Mouse (Mus musculus): ENCODE data around the gene Cyb5r3. TPM values are rescaled to one million over a fixed set of nuclear protein-coding genes. Genes with fewer than 3 reads are reported as not detected.

The Cyb5r3 gene
- polyA plus RNA-seq, 1 experiment from 2014 or later = 154 TPM

DNA sequence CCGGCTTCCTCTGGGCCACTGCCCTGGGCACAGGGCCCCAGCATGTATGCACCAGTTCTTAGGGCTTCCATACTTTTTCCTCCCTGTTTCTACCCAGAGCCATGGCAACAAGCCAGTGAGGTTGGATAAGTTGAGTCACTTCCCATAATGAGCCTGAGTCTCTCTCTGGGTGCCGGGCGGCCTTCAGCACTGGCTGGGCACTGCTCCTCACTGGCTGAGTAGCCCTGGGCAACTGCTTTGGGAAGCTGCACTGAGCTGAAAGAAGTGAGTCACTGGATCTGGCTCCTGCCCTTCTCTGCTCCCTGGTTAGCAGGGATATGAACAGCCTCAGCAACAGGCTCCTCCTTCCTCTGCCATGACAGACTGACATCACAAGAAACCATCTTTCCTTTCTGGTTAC, 5.8 kb downstream of the Cyb5r3 start:
- Histone ChIP-seq H3K9me3 (replicated peaks; ENCODE audit: control insufficient read depth, low read length) (no peaks in the 10 kb centered on the region), H3K4me1 (ENCODE audit: control insufficient read depth, insufficient read depth, low read length) (peaks cover 33% of the 10 kb centered on the region), H3K27me3 (ENCODE audit: control insufficient read depth, insufficient read depth, low read length) (no peaks in the 10 kb centered on the region), H3K9ac (ENCODE audit: low read depth, low read length) (no peak overlapping the region), H3K36me3 (ENCODE audit: control insufficient read depth, insufficient read depth, low read length) (no peaks in the 10 kb centered on the region), H3K27ac (ENCODE audit: low read depth, low read length) (no peak overlapping the region), H3K4me2 (no peak overlapping the region), H3K4me3 (ENCODE audit: low read depth, low read length) (no peak overlapping the region)
- no peak for ATAC-seq (replicated peaks; ENCODE audit: insufficient number of reproducible peaks, low FRiP score, low TSS enrichment)
- WGBS (ENCODE audit: insufficient replicate concordance) = 83% methylated on average over 3 of the region's 3 CpGs

DNA sequence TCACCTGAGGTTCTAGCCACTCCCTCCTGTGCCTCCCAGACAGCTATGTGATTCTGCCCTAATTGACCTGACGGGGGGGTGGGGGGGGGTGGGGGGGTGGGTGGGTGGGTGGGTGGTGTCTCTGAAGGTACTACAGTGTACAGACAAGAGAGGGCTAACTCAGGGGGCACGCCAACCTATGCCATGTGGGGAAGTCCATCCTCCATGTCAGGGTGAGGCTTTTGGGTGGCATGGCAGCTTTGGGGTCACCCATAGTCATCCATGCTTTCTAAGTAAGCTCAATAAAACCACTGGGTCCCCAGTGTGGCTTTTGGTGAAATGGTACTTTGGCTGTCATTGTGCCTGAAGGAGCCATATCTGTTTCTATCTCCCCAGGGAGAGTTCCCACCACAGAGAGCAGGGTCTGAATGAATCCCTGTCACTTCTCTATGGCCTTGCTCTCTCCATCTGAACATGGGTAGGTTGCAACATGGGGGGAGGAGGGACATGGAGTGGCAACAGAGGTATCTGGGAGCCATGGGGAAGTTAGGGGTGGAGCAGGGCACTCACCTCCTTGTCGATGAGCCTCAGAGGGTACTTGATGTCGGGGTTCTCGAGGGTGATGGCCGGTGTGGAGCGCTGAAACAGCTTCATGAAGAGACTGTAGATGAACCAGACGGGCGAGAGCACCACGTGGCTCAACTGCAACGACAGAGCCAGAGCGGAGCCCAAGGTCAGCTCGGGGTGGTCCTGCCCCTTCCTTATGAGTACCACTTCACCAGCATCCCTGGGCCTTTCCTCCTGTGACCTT, 6.7 kb downstream of the Cyb5r3 start:
- H3K27ac ChIP-seq (ENCODE audit: low read depth, low read length) = no peak overlapping the region; the same call in 1 of the 2 replicates
- H3K4me1 ChIP-seq (ENCODE audit: control insufficient read depth, insufficient read depth, low read length) = peaks cover 25% of the 10 kb centered on the region
- ATAC-seq (replicated peaks; ENCODE audit: insufficient number of reproducible peaks, low FRiP score, low TSS enrichment) = no peak
- H3K4me2 ChIP-seq = no peak overlapping the region
- no peak overlapping the region for H3K4me3 ChIP-seq (ENCODE audit: low read depth, low read length)
- 90% methylated on average over 13 of the region's 13 CpGs for WGBS (ENCODE audit: insufficient replicate concordance)
- no peaks in the 10 kb centered on the region for H3K9me3 ChIP-seq (replicated peaks; ENCODE audit: control insufficient read depth, low read length)
- H3K9ac ChIP-seq (ENCODE audit: low read depth, low read length) = no peak overlapping the region
- peaks cover 5% of the 10 kb centered on the region for H3K36me3 ChIP-seq (ENCODE audit: control insufficient read depth, insufficient read depth, low read length)
- H3K27me3 ChIP-seq (ENCODE audit: control insufficient read depth, insufficient read depth, low read length) = no peaks in the 10 kb centered on the region

- H3K36me3 ChIP-seq (ENCODE audit: control insufficient read depth, insufficient read depth, low read length) = peaks cover 9% of the 10 kb centered on the region
- WGBS (ENCODE audit: insufficient replicate concordance) = 32% methylated on average over 5 of the region's 5 CpGs
- H3K4me2 ChIP-seq = peak overlapping the region; percentile 1; the same call in 1 of the 2 replicates
- no peaks in the 10 kb centered on the region for H3K27me3 ChIP-seq (ENCODE audit: control insufficient read depth, insufficient read depth, low read length)
- H3K27ac ChIP-seq (ENCODE audit: low read depth, low read length) = peak overlapping the region; percentile 8
- H3K4me3 ChIP-seq (ENCODE audit: low read depth, low read length) = no peak overlapping the region
- H3K9ac ChIP-seq (ENCODE audit: low read depth, low read length) = peak overlapping the region; percentile 24; the same call in 1 of the 2 replicates
- ATAC-seq (replicated peaks; ENCODE audit: insufficient number of reproducible peaks, low FRiP score, low TSS enrichment) = 0 out of 2 replicates have a peak, but pooled peaks have one; percentile 20
- peaks cover 18% of the 10 kb centered on the region for H3K4me1 ChIP-seq (ENCODE audit: control insufficient read depth, insufficient read depth, low read length)
- no peaks in the 10 kb centered on the region for H3K9me3 ChIP-seq (replicated peaks; ENCODE audit: control insufficient read depth, low read length)
Observed at GRCm38 (mm10) chr15:83164971-83165471, 7.4 kb downstream of the Cyb5r3 start.

- ATAC-seq (replicated peaks; ENCODE audit: insufficient number of reproducible peaks, low FRiP score, low TSS enrichment) = no peak
- Histone ChIP-seq H3K27ac (ENCODE audit: low read depth, low read length) (no peak overlapping the region), H3K27me3 (ENCODE audit: control insufficient read depth, insufficient read depth, low read length) (no peaks in the 10 kb centered on the region), H3K9ac (ENCODE audit: low read depth, low read length) (no peak overlapping the region), H3K4me2 (no peak overlapping the region), H3K9me3 (replicated peaks; ENCODE audit: control insufficient read depth, low read length) (no peaks in the 10 kb centered on the region), H3K4me3 (ENCODE audit: low read depth, low read length) (no peak overlapping the region), H3K36me3 (ENCODE audit: control insufficient read depth, insufficient read depth, low read length) (peaks cover 21% of the 10 kb centered on the region), H3K4me1 (ENCODE audit: control insufficient read depth, insufficient read depth, low read length) (peaks cover 14% of the 10 kb centered on the region)
- 84% methylated on average over 11 of the region's 11 CpGs for WGBS (ENCODE audit: insufficient replicate concordance)
Observed at GRCm38 (mm10) chr15:83162818-83163485, 9.4 kb downstream of the Cyb5r3 start.

GRCm38 (mm10) chr15:83162001-83162400, 10.4 kb downstream of the Cyb5r3 start:
- H3K27me3 ChIP-seq (ENCODE audit: control insufficient read depth, insufficient read depth, low read length) = no peaks in the 10 kb centered on the region
- peaks cover 21% of the 10 kb centered on the region for H3K36me3 ChIP-seq (ENCODE audit: control insufficient read depth, insufficient read depth, low read length)
- ATAC-seq (replicated peaks; ENCODE audit: insufficient number of reproducible peaks, low FRiP score, low TSS enrichment) = no peak
- no peak overlapping the region for H3K4me2 ChIP-seq
- H3K4me1 ChIP-seq (ENCODE audit: control insufficient read depth, insufficient read depth, low read length) = peaks cover 13% of the 10 kb centered on the region
- H3K9ac ChIP-seq (ENCODE audit: low read depth, low read length) = no peak overlapping the region
- H3K4me3 ChIP-seq (ENCODE audit: low read depth, low read length) = no peak overlapping the region
- H3K9me3 ChIP-seq (replicated peaks; ENCODE audit: control insufficient read depth, low read length) = no peaks in the 10 kb centered on the region
- no peak overlapping the region for H3K27ac ChIP-seq (ENCODE audit: low read depth, low read length)
- 88% methylated on average over 4 of the region's 4 CpGs for WGBS (ENCODE audit: insufficient replicate concordance)

DNA sequence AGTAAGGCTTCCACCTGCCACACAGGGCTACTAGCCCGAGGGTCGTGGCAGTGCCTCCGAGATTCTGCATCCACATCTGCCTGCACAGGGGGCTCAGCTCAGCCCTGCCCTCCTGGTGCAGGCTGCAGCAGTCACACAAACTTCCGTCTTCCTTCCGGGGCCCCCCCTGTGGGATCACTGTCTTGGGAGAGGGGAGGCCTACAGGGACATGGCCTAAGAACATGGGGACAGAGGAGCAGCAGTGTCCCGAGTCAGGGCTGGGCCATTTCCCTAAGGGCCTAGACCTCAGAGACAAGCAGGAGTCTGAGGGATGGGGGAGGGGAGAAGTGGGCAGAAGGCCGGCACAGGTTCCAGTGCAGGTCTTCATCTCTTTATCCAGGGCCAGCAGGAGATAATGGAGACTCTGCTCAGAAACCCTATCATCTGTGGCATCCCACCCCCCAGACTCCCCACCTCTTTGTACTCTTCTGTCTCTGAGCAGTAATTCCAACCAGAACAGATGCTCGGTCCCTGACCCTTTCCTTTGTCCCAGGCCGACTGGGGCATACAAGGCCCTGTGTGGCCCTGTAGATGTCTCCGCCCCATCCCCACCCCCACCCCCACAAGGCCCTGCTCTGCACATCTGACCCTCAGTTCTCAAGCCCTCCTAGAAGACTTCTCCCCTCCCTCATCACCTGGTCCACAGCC, 11.2 kb downstream of the Cyb5r3 start:
- ATAC-seq (replicated peaks; ENCODE audit: insufficient number of reproducible peaks, low FRiP score, low TSS enrichment) = no peak
- Histone ChIP-seq H3K4me3 (ENCODE audit: low read depth, low read length) (no peak overlapping the region), H3K9me3 (replicated peaks; ENCODE audit: control insufficient read depth, low read length) (no peaks in the 10 kb centered on the region), H3K27ac (ENCODE audit: low read depth, low read length) (no peak overlapping the region), H3K4me2 (no peak overlapping the region), H3K27me3 (ENCODE audit: control insufficient read depth, insufficient read depth, low read length) (no peaks in the 10 kb centered on the region), H3K9ac (ENCODE audit: low read depth, low read length) (no peak overlapping the region), H3K36me3 (ENCODE audit: control insufficient read depth, insufficient read depth, low read length) (peaks cover 21% of the 10 kb centered on the region), H3K4me1 (ENCODE audit: control insufficient read depth, insufficient read depth, low read length) (peaks cover 6% of the 10 kb centered on the region)
- WGBS (ENCODE audit: insufficient replicate concordance) = 66% methylated on average over 10 of the region's 10 CpGs

DNA sequence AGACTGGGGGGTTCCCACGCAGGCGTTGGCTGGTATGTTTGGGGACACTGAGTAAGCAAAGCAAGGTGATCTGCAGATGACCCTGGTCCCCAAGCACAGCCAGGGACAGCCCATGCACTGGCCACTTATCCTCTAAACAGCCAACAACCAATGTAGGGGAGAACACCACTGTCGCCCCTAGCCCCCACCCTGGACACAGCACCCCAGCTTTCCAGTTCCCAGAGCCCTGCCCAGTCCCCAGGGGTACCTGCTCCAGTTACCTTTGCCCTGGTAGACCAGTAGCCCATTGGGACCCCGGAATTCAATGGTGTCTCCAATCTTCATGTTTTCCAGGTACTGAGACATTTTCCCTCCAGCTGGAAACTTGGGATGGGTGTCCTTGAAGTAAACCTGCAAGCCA, 11.8 kb downstream of the Cyb5r3 start:
- Histone ChIP-seq H3K4me2 (no peak overlapping the region), H3K4me3 (ENCODE audit: low read depth, low read length) (no peak overlapping the region), H3K9ac (ENCODE audit: low read depth, low read length) (no peak overlapping the region), H3K27ac (ENCODE audit: low read depth, low read length) (no peak overlapping the region), H3K9me3 (replicated peaks; ENCODE audit: control insufficient read depth, low read length) (no peaks in the 10 kb centered on the region), H3K27me3 (ENCODE audit: control insufficient read depth, insufficient read depth, low read length) (no peaks in the 10 kb centered on the region), H3K4me1 (ENCODE audit: control insufficient read depth, insufficient read depth, low read length) (peaks cover 6% of the 10 kb centered on the region), H3K36me3 (ENCODE audit: control insufficient read depth, insufficient read depth, low read length) (peaks cover 21% of the 10 kb centered on the region)
- WGBS (ENCODE audit: insufficient replicate concordance) = 95% methylated on average over 4 of the region's 4 CpGs
- no peak for ATAC-seq (replicated peaks; ENCODE audit: insufficient number of reproducible peaks, low FRiP score, low TSS enrichment)

GRCm38 (mm10) chr15:83159823-83160222, 12.6 kb downstream of the Cyb5r3 start:
- H3K27me3 ChIP-seq (ENCODE audit: control insufficient read depth, insufficient read depth, low read length) = no peaks in the 10 kb centered on the region
- H3K36me3 ChIP-seq (ENCODE audit: control insufficient read depth, insufficient read depth, low read length) = peaks cover 21% of the 10 kb centered on the region
- H3K9me3 ChIP-seq (replicated peaks; ENCODE audit: control insufficient read depth, low read length) = no peaks in the 10 kb centered on the region
- H3K27ac ChIP-seq (ENCODE audit: low read depth, low read length) = no peak overlapping the region
- H3K9ac ChIP-seq (ENCODE audit: low read depth, low read length) = no peak overlapping the region
- H3K4me2 ChIP-seq = no peak overlapping the region
- H3K4me1 ChIP-seq (ENCODE audit: control insufficient read depth, insufficient read depth, low read length) = peaks cover under 1% of the 10 kb centered on the region; the same call in 1 of the 2 replicates
- ATAC-seq (replicated peaks; ENCODE audit: insufficient number of reproducible peaks, low FRiP score, low TSS enrichment) = no peak
- WGBS (ENCODE audit: insufficient replicate concordance) = 94% methylated on average over 9 of the region's 9 CpGs
- no peak overlapping the region for H3K4me3 ChIP-seq (ENCODE audit: low read depth, low read length)
